Mouse (Mus musculus): ENCODE measurements around the gene Ewsr1. TPM values are rescaled to one million over a fixed set of nuclear protein-coding genes. Genes with fewer than 3 reads are reported as not detected.

The Ewsr1 gene
- polyA plus RNA-seq, 1 experiment from 2014 or later: 949 TPM

- H3K27ac ChIP-seq: no peak overlapping the region
- WGBS: 88% methylated on average over 4 of the region's 4 CpGs
- ATAC-seq (ENCODE audit: insufficient number of reproducible peaks, insufficient read depth, low FRiP score, low TSS enrichment): no peak
- H3K36me3 ChIP-seq: peaks cover 87% of the 10 kb centered on the region
- H3K4me2 ChIP-seq (replicated peaks): no peak overlapping the region
- no peak overlapping the region for H3K4me3 ChIP-seq
- no peaks in the 10 kb centered on the region for H3K9me3 ChIP-seq
- H3K9ac ChIP-seq: no peak overlapping the region
- H3K4me1 ChIP-seq: no peaks in the 10 kb centered on the region
- no peaks in the 10 kb centered on the region for H3K27me3 ChIP-seq
Observed at GRCm38 (mm10) chr11:5035421-5035820, 63.6 kb downstream of the Ewsr1 start.

DNA sequence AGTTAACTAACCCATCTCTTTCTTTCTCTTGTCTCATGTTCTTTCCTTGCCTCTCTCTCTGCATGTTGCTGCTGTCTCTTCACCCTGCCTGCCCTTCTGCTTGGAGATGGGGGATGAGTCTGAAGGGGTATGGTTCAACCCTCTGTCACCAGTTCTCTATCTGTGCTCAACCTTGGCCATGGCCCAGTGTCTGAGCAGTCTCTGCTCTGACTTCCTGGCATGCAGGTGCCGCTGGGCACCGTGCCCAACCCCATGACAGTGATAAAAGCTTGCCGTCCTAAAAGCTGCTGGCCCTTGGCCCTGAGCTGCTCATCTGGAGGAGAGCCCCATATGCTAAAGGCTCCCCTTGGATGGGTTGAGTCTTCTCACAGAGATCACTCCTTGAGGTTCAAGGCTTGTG is 65.9 kb downstream of the Ewsr1 start:
- Histone ChIP-seq H3K4me1 (no peaks in the 10 kb centered on the region), H3K9me3 (no peaks in the 10 kb centered on the region), H3K27ac (no peak overlapping the region), H3K4me2 (replicated peaks) (no peak overlapping the region), H3K4me3 (no peak overlapping the region), H3K9ac (no peak overlapping the region), H3K27me3 (no peaks in the 10 kb centered on the region), H3K36me3 (peaks cover 67% of the 10 kb centered on the region)
- 92% methylated on average over 3 of the region's 3 CpGs for WGBS
- no peak for ATAC-seq (ENCODE audit: insufficient number of reproducible peaks, insufficient read depth, low FRiP score, low TSS enrichment)

GRCm38 (mm10) chr11:5032706-5033105 is 66.4 kb downstream of the Ewsr1 start:
- Histone ChIP-seq H3K9me3 (no peaks in the 10 kb centered on the region), H3K27me3 (no peaks in the 10 kb centered on the region), H3K36me3 (peaks cover 66% of the 10 kb centered on the region), H3K27ac (no peak overlapping the region), H3K4me3 (no peak overlapping the region), H3K4me2 (replicated peaks) (no peak overlapping the region), H3K4me1 (no peaks in the 10 kb centered on the region), H3K9ac (no peak overlapping the region)
- 92% methylated on average over 10 of the region's 10 CpGs for WGBS
- no peak for ATAC-seq (ENCODE audit: insufficient number of reproducible peaks, insufficient read depth, low FRiP score, low TSS enrichment)

GRCm38 (mm10) chr11:5028228-5028627 is 70.8 kb downstream of the Ewsr1 start:
- Histone ChIP-seq H3K4me3 (no peak overlapping the region), H3K9ac (no peak overlapping the region), H3K9me3 (no peaks in the 10 kb centered on the region), H3K4me2 (replicated peaks) (no peak overlapping the region), H3K27ac (no peak overlapping the region), H3K36me3 (peaks cover 68% of the 10 kb centered on the region), H3K27me3 (no peaks in the 10 kb centered on the region), H3K4me1 (no peaks in the 10 kb centered on the region)
- WGBS: 92% methylated on average over 7 of the region's 7 CpGs
- ATAC-seq (ENCODE audit: insufficient number of reproducible peaks, insufficient read depth, low FRiP score, low TSS enrichment): no peak

DNA sequence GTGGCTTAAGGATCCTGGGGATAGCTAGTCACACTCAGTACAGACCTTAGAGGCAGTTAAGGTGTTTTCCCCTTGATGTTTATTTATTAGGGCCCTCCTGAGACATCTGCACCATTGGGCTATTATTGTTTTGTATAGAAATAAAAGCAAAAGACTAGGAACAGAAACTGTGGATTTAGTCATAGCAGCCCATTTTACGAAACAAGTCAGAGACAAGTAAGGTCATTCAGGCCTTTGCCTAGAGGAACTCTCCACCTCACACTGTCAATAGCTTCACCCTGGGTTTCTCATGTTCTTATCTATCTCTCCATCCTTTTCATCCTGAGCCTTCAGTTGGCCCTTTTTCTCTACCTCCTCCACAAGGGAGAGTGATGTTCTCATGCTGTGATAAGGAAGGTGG is 74.0 kb downstream of the Ewsr1 start:
- no peak for ATAC-seq (ENCODE audit: insufficient number of reproducible peaks, insufficient read depth, low FRiP score, low TSS enrichment)
- Histone ChIP-seq H3K27me3 (no peaks in the 10 kb centered on the region), H3K4me1 (no peaks in the 10 kb centered on the region), H3K9ac (no peak overlapping the region), H3K36me3 (peaks cover 59% of the 10 kb centered on the region), H3K27ac (no peak overlapping the region), H3K4me3 (no peak overlapping the region), H3K4me2 (replicated peaks) (no peak overlapping the region), H3K9me3 (no peaks in the 10 kb centered on the region)
- 97% methylated on average over 1 of the region's 1 CpGs for WGBS

Small RNA genes within 50 kb of the gene (microRNA-seq; reads per million reads assigned to microRNA genes)
- gene Gm47296: not detected

Other genes starting within 250 kb of the Ewsr1 start
- 70.5 and 73.3 TPM in 2 replicates for gene Nf2, start 249.7 kb downstream of the Ewsr1 start, polyA plus RNA-seq (2016; fragmentation: Nextera tagmentation; extraction: Ambion mirVana)
- gene Nipsnap1, start 225.3 kb downstream of the Ewsr1 start, polyA plus RNA-seq (2016; fragmentation: Nextera tagmentation; extraction: Ambion mirVana): 81.4 and 81.8 TPM in 2 replicates
- 42.3 and 44.1 TPM in 2 replicates for gene Thoc5, start 203.9 kb downstream of the Ewsr1 start, polyA plus RNA-seq (2016; fragmentation: Nextera tagmentation; extraction: Ambion mirVana)
- 0.65 and 1.0 TPM in 2 replicates for gene Nefh, start 151.2 kb downstream of the Ewsr1 start, polyA plus RNA-seq (2016; fragmentation: Nextera tagmentation; extraction: Ambion mirVana)
- 54.8 and 55.3 TPM in 2 replicates for gene Ap1b1, start 112.4 kb downstream of the Ewsr1 start, polyA plus RNA-seq (2016; fragmentation: Nextera tagmentation; extraction: Ambion mirVana)
- 1.1 TPM in 2 replicates for gene Rasl10a, start 41.1 kb downstream of the Ewsr1 start, polyA plus RNA-seq (2016; fragmentation: Nextera tagmentation; extraction: Ambion mirVana)
- gene Gas2l1, start 33.9 kb downstream of the Ewsr1 start, polyA plus RNA-seq (2016; fragmentation: Nextera tagmentation; extraction: Ambion mirVana): 44.3 and 47.6 TPM in 2 replicates
- gene Rhbdd3, start 340 bp downstream of the Ewsr1 start, polyA plus RNA-seq (2016; fragmentation: Nextera tagmentation; extraction: Ambion mirVana): 26.4 and 27.9 TPM in 2 replicates
- gene Emid1, start 53.0 kb upstream of the Ewsr1 start, polyA plus RNA-seq (2016; fragmentation: Nextera tagmentation; extraction: Ambion mirVana): 27.9 and 31.0 TPM in 2 replicates
- 23.3 and 24.7 TPM in 2 replicates for gene Kremen1, start 162.3 kb upstream of the Ewsr1 start, polyA plus RNA-seq (2016; fragmentation: Nextera tagmentation; extraction: Ambion mirVana)

Data from embryonic facial prominence, embryonic 12.5 days (tissue).